23 mouse cellular contexts compared by ENCODE assay signal in the genomic region with DNA sequence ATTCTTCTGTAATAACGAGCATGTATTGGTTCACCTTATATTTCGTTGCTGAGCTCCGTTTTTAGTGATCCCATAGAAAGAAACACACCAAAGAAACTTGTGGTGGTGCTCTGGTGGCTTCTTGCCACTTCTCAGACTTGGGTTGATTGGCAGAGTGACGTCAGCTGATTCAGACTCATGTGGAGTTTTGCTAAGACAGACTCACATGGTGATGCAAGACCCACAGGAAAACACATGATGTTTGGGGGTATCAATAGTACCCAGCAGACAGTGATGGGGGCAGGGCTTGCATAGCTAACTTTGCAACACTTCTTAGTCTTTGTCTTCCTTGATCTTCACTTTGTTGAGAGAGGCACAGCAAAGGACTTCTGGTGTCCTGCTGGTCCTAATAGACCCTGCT. TPM values are rescaled to one million over a fixed set of nuclear protein-coding genes. Genes with fewer than 3 reads are reported as not detected.
"Had no signal": no experiment of that assay in that cellular context is flagged by ENCODE, and none has a peak within 500 bp of the region (broad histone marks: within the 10 kb centered on the region; RNA-seq: fewer than 3 reads in every experiment).

No protein-coding gene starts in this region.

- H3K4me3 ChIP-seq: limb, embryonic 10.5 days; limb, embryonic 13.5 days; liver, embryonic 12.5 days; liver, embryonic 15.5 days; midbrain, embryonic 13.5 days; myocyte; neural tube, embryonic 13.5 days; stomach, embryonic 15.5 days had no signal

- ATAC-seq: inflammation-experienced regulatory T-cells, adult 6 months; intestine, embryonic 16.5 days; liver, embryonic 12.5 days; midbrain, embryonic 13.5 days; midbrain, embryonic 16.5 days had no signal

- DNase-seq: kidney, adult 18-20 months; kidney, adult 9 months; kidney, postnatal 14 days; kidney, postnatal 4 days; liver; lung, embryonic 14.5 days; retina, postnatal 1 day; right cerebral cortex, postnatal 25 days; thymus, adult 18-20 months; thymus, postnatal 36 days had no signal

- H3K4me1 ChIP-seq: limb, embryonic 10.5 days; limb, embryonic 13.5 days; liver, embryonic 12.5 days; liver, embryonic 15.5 days; midbrain, embryonic 13.5 days; neural tube, embryonic 13.5 days had no signal

RNA-seq across cellular contexts. Expression of gene Gm10645, which starts 21.4 kb away (rescaled TPM):
- total RNA-seq: megakaryocyte-erythroid progenitor cell, adult 5-6 weeks had no signal
- polyA plus RNA-seq: inflammation-experienced regulatory T-cells, adult 6 months; testis, adult 2 months had no signal
